Mouse (Mus musculus) right cerebral cortex, postnatal 25 days (tissue): ENCODE data around the gene Lmbrd2.
"Not testable (repeated sequence)": the region's sequence is repeated elsewhere in the genome, so short reads cannot be mapped to it uniquely, and the experiment has no call there.

Experiments used
- DNase-seq: peaks from one replicate; pipeline ENCODE4 v3.0.0; 2022

Lmbrd2 gene

GRCm38 (mm10) chr15:9134891-9135507, 5.4 kb upstream of the Lmbrd2 start:
- no peak for DNase-seq

- DNase-seq = no peak
Measured at GRCm38 (mm10) chr15:9139447-9139846, 903 bp upstream of the Lmbrd2 start.

GRCm38 (mm10) chr15:9140684-9141171, 378 bp downstream of the Lmbrd2 start:
- peak; percentile 60 for DNase-seq

GRCm38 (mm10) chr15:9155325-9155724, 15.0 kb downstream of the Lmbrd2 start, which contains the start of gene Skp2:
Gene Skp2 (minus strand): TSS chr15:9155425.
- no peak for DNase-seq

GRCm38 (mm10) chr15:9162557-9163070, 22.3 kb downstream of the Lmbrd2 start:
- DNase-seq = no peak

GRCm38 (mm10) chr15:9164125-9164524, 23.8 kb downstream of the Lmbrd2 start:
- DNase-seq = no peak

- no peak for DNase-seq
Measured at GRCm38 (mm10) chr15:9177038-9177437, 36.7 kb downstream of the Lmbrd2 start.

GRCm38 (mm10) chr15:9183995-9184394, 43.6 kb downstream of the Lmbrd2 start:
- DNase-seq = no peak

- no peak for DNase-seq
Measured at GRCm38 (mm10) chr15:9189796-9190195, 49.4 kb downstream of the Lmbrd2 start.

GRCm38 (mm10) chr15:9192685-9193084, 52.3 kb downstream of the Lmbrd2 start:
- not testable (repeated sequence) for DNase-seq

- DNase-seq = no peak
Measured at GRCm38 (mm10) chr15:9198421-9198820, 58.1 kb downstream of the Lmbrd2 start.

- DNase-seq = no peak
Measured at GRCm38 (mm10) chr15:9211891-9212290, 71.5 kb downstream of the Lmbrd2 start.

- not testable (repeated sequence) for DNase-seq
Measured at GRCm38 (mm10) chr15:9213026-9213425, 72.7 kb downstream of the Lmbrd2 start.

GRCm38 (mm10) chr15:9213431-9213830, 73.1 kb downstream of the Lmbrd2 start:
- DNase-seq = not testable (repeated sequence)

GRCm38 (mm10) chr15:9216446-9216845, 76.1 kb downstream of the Lmbrd2 start:
- no peak for DNase-seq

GRCm38 (mm10) chr15:9230917-9231316, 90.6 kb downstream of the Lmbrd2 start:
- not testable (repeated sequence) for DNase-seq

GRCm38 (mm10) chr15:9246345-9246744, 106.0 kb downstream of the Lmbrd2 start:
- no peak for DNase-seq
